Mouse (Mus musculus): ENCODE data around the gene Upf3a. TPM values are rescaled to one million over a fixed set of nuclear protein-coding genes. Genes with fewer than 3 reads are reported as not detected.
"Not testable (repeated sequence)": the region's sequence is repeated elsewhere in the genome, so short reads cannot be mapped to it uniquely, and the experiment has no call there.

The Upf3a gene
- polyA plus RNA-seq, 1 experiment, result 20.7 TPM

GRCm38 (mm10) chr8:13793097-13793745 lies 7.8 kb downstream of the Upf3a start:
- Histone ChIP-seq H3K4me1 (ENCODE audit: control insufficient read depth, insufficient read depth, insufficient read length, low read length) (no peaks in the 10 kb centered on the region), H3K4me3 (ENCODE audit: insufficient read depth, low read depth, low read length) (no peak overlapping the region), H3K27ac (replicated peaks; ENCODE audit: low read depth, low read length) (no peak overlapping the region)

- no peaks in the 10 kb centered on the region for H3K4me1 ChIP-seq (ENCODE audit: control insufficient read depth, insufficient read depth, insufficient read length, low read length)
- no peak overlapping the region for H3K4me3 ChIP-seq (ENCODE audit: insufficient read depth, low read depth, low read length)
- H3K27ac ChIP-seq (replicated peaks; ENCODE audit: low read depth, low read length), result no peak overlapping the region
These were observed 8.3 kb downstream of the Upf3a start for GRCm38 (mm10) chr8:13793746-13794101.

GRCm38 (mm10) chr8:13797676-13798075 lies 12.3 kb downstream of the Upf3a start:
- H3K4me3 ChIP-seq (ENCODE audit: insufficient read depth, low read depth, low read length), result no peak overlapping the region
- no peak overlapping the region for H3K27ac ChIP-seq (replicated peaks; ENCODE audit: low read depth, low read length)
- H3K4me1 ChIP-seq (ENCODE audit: control insufficient read depth, insufficient read depth, insufficient read length, low read length), result no peaks in the 10 kb centered on the region

- Histone ChIP-seq H3K4me3 (ENCODE audit: insufficient read depth, low read depth, low read length) (no peak overlapping the region), H3K27ac (replicated peaks; ENCODE audit: low read depth, low read length) (no peak overlapping the region), H3K4me1 (ENCODE audit: control insufficient read depth, insufficient read depth, insufficient read length, low read length) (no peaks in the 10 kb centered on the region)
These were observed 14.2 kb downstream of the Upf3a start for GRCm38 (mm10) chr8:13799566-13799965.

GRCm38 (mm10) chr8:13828598-13829172 lies 43.3 kb downstream of the Upf3a start:
- Histone ChIP-seq H3K4me1 (ENCODE audit: control insufficient read depth, insufficient read depth, insufficient read length, low read length) (no peaks in the 10 kb centered on the region), H3K4me3 (ENCODE audit: insufficient read depth, low read depth, low read length) (no peak overlapping the region), H3K27ac (replicated peaks; ENCODE audit: low read depth, low read length) (no peak overlapping the region)

- H3K27ac ChIP-seq (replicated peaks; ENCODE audit: low read depth, low read length); H3K4me1 ChIP-seq (ENCODE audit: control insufficient read depth, insufficient read depth, insufficient read length, low read length); H3K4me3 ChIP-seq (ENCODE audit: insufficient read depth, low read depth, low read length): not testable (repeated sequence)
These were observed 52.9 kb downstream of the Upf3a start, which contains the start of gene AF366264 for GRCm38 (mm10) chr8:13838289-13838688. AF366264 (minus strand) TSS chr8:13838389.

GRCm38 (mm10) chr8:13843286-13843685 lies 57.9 kb downstream of the Upf3a start:
- not testable (repeated sequence) for H3K27ac ChIP-seq (replicated peaks; ENCODE audit: low read depth, low read length); H3K4me1 ChIP-seq (ENCODE audit: control insufficient read depth, insufficient read depth, insufficient read length, low read length); H3K4me3 ChIP-seq (ENCODE audit: insufficient read depth, low read depth, low read length)

Other genes with a start within 250 kb of the Upf3a start
- not detected in 2 replicates for gene 1700029H14Rik, start 223.2 kb upstream of the Upf3a start, polyA plus RNA-seq (2012; ENCODE audit: insufficient read depth, insufficient read length, missing spikeins)
- gene Rasa3, start 108.0 kb upstream of the Upf3a start, polyA plus RNA-seq (2012; ENCODE audit: insufficient read depth, insufficient read length, missing spikeins), result 9.7 and 13.9 TPM in 2 replicates
- not detected in 2 replicates for gene Cfap97d2, start 79.7 kb upstream of the Upf3a start, polyA plus RNA-seq (2012; ENCODE audit: insufficient read depth, insufficient read length, missing spikeins)
- 20.9 and 35.8 TPM in 2 replicates for gene Cdc16, start 27.9 kb upstream of the Upf3a start, polyA plus RNA-seq (2012; ENCODE audit: insufficient read depth, insufficient read length, missing spikeins)
- gene AF366264, start 52.8 kb downstream of the Upf3a start, polyA plus RNA-seq (2012; ENCODE audit: insufficient read depth, insufficient read length, missing spikeins), result not detected in 2 replicates
- gene Champ1, start 84.0 kb downstream of the Upf3a start, polyA plus RNA-seq (2012; ENCODE audit: insufficient read depth, insufficient read length, missing spikeins), result 2.1 and 4.8 TPM in 2 replicates
- 3.3 and 4.7 TPM in 2 replicates for gene Coprs, start 104.7 kb downstream of the Upf3a start, polyA plus RNA-seq (2012; ENCODE audit: insufficient read depth, insufficient read length, missing spikeins)